Mouse (Mus musculus) G1E (cell line): ENCODE results near the gene Adprm.

Source experiments
- CTCF ChIP-seq: IDR thresholded peaks from 2 replicates; pipeline ENCODE4 v1.5.1; 2012; ENCODE audit warnings: low read depth, low read length, inconsistent platforms, mixed read lengths
- GATA1 ChIP-seq: IDR thresholded peaks from 2 replicates; pipeline ENCODE4 v1.6.1; 2012; ENCODE audit warnings: borderline replicate concordance, low read length, inconsistent platforms, mixed read lengths
- GATA2 ChIP-seq: IDR thresholded peaks from 2 replicates; pipeline ENCODE4 v1.6.1; 2012; ENCODE audit warnings: low read depth, low read length, inconsistent platforms, borderline replicate concordance
- POLR2AphosphoS5 ChIP-seq: IDR thresholded peaks from 2 replicates; pipeline ENCODE4 v1.6.1; 2012; ENCODE audit warnings: low read depth, low read length, inconsistent platforms; ENCODE audit not compliant: insufficient replicate concordance
- TAL1 ChIP-seq: conservative IDR thresholded peaks from 2 replicates; pipeline ENCODE4 v1.6.1; 2012; ENCODE audit warnings: low read depth, low read length, inconsistent platforms, mixed read lengths

DNA sequence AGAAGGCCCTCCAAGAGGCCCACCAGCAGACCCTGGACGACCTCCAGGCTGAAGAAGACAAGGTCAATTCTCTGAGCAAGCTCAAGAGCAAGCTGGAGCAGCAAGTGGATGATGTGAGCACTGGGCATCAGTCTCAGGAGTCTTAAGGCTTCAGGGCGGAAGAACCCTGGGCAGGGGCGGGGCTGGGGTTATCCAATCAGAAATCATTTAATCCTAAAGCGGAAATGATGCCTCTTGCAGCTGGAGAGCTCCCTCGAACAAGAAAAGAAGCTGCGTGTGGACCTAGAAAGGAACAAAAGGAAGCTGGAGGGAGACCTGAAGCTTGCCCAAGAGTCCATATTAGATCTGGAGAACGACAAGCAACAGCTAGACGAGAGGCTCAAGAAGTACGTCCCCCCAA lies 40.8 kb upstream of the Adprm start:
- no peak for TF ChIP-seq CTCF
- no peak for TF ChIP-seq POLR2AphosphoS5
- TF ChIP-seq GATA1, result no peak
- no peak for TF ChIP-seq TAL1
- TF ChIP-seq GATA2, result no peak
